8 mouse cellular contexts compared by ENCODE assay signal in genomic region chr7:27228865-27229264, GRCm38 (mm10). TPM values are rescaled to one million over a fixed set of nuclear protein-coding genes. Genes with fewer than 3 reads are reported as not detected.
DNase-seq lines count a peak whose midpoint lies in the region; ATAC-seq and TF ChIP-seq lines count a peak whose summit lies in the region.

No protein-coding gene starts in this region.

- H3ac ChIP-seq in C2C12 (ENCODE audit: control insufficient read depth, insufficient read length, low read depth): peak overlapping the region; percentile 42

- H3K79me3 ChIP-seq in C2C12 (ENCODE audit: low read depth): peaks cover 5% of the 10 kb centered on the region

- peaks cover 50% of the 10 kb centered on the region for H3K4me1 ChIP-seq in forebrain, embryonic 15.5 days
- peaks cover 49% of the 10 kb centered on the region for H3K4me1 ChIP-seq in liver, embryonic 16.5 days (ENCODE audit: control insufficient read depth, low read depth, low read length)

- no peaks in the 10 kb centered on the region for H3K9me3 ChIP-seq in forebrain, embryonic 15.5 days
- no peaks in the 10 kb centered on the region for H3K9me3 ChIP-seq in liver, embryonic 16.5 days (replicated peaks; ENCODE audit: control insufficient read depth, low read length)

- peak overlapping the region; percentile 92 for H3K9ac ChIP-seq in forebrain, embryonic 15.5 days (replicated peaks)
- peak overlapping the region; percentile 91 for H3K9ac ChIP-seq in liver, embryonic 16.5 days (ENCODE audit: low read depth, low read length)

- DNase-seq in cerebellum, adult 11-12 months: peak; percentile 48
- DNase-seq in cerebellum, adult 9-10 months: no peak
- no peak for DNase-seq in ovary, postnatal 36 days (ENCODE audit: low spot score)
- DNase-seq in thymus, postnatal 25 days: no peak
- DNase-seq in gastrocnemius, postnatal 10 days: no peak

- 16% methylated on average over 6 of the region's 6 CpGs for WGBS in forebrain, embryonic 15.5 days
- WGBS in liver, embryonic 16.5 days (ENCODE audit: insufficient replicate concordance): 17% methylated on average over 6 of the region's 6 CpGs

- TF ChIP-seq CTCF in C2C12 (IDR thresholded peaks at IDR 0.05; ENCODE audit: control insufficient read depth, insufficient read depth, insufficient read length): no peak

- H3K36me3 ChIP-seq in C2C12 (ENCODE audit: control insufficient read depth, insufficient read depth): no peaks in the 10 kb centered on the region
- H3K36me3 ChIP-seq in forebrain, embryonic 15.5 days: no peaks in the 10 kb centered on the region
- no peaks in the 10 kb centered on the region for H3K36me3 ChIP-seq in liver, embryonic 16.5 days (ENCODE audit: control insufficient read depth, insufficient read depth)

- H3K27ac ChIP-seq in forebrain, embryonic 15.5 days (replicated peaks): peak overlapping the region; percentile 81
- peak overlapping the region; percentile 79 for H3K27ac ChIP-seq in liver, embryonic 16.5 days (ENCODE audit: low read length)

- peak overlapping the region; percentile 48 for H3K4me3 ChIP-seq in C2C12 (ENCODE audit: insufficient read depth, poor library complexity, severe bottlenecking)
- peak overlapping the region; percentile 86 for H3K4me3 ChIP-seq in forebrain, embryonic 15.5 days
- H3K4me3 ChIP-seq in liver, embryonic 16.5 days (ENCODE audit: low read depth, low read length): peak overlapping the region; percentile 92

- no peaks in the 10 kb centered on the region for H3K27me3 ChIP-seq in C2C12 (ENCODE audit: control insufficient read depth, insufficient read depth, insufficient read length)
- no peaks in the 10 kb centered on the region for H3K27me3 ChIP-seq in forebrain, embryonic 15.5 days
- no peaks in the 10 kb centered on the region for H3K27me3 ChIP-seq in liver, embryonic 16.5 days (ENCODE audit: control insufficient read depth, insufficient read depth, low read depth, low read length)

- ATAC-seq in forebrain, embryonic 15.5 days (replicated peaks): 0 out of 2 replicates have a peak, but pooled peaks have one; percentile 2
- no peak for ATAC-seq in liver, embryonic 16.5 days (ENCODE audit: low read depth)

- H3K4me2 ChIP-seq in forebrain, embryonic 15.5 days (replicated peaks): peak overlapping the region; percentile 77
- H3K4me2 ChIP-seq in liver, embryonic 16.5 days (ENCODE audit: low read depth, low read length): peak overlapping the region; percentile 91

- H3K79me2 ChIP-seq in C2C12 (ENCODE audit: control insufficient read depth, insufficient read depth): peaks cover 25% of the 10 kb centered on the region

TF ChIP-seq in C2C12, 6 proteins besides CTCF, POLR2A, EP300 and RAD21:
- TF ChIP-seq MYOD1 (IDR thresholded peaks at IDR 0.05; ENCODE audit: control insufficient read depth, insufficient read length, low read depth) (no peak), MAX (IDR thresholded peaks at IDR 0.05) (no peak), MYOG (IDR thresholded peaks at IDR 0.05; ENCODE audit: control insufficient read depth, extremely low read depth, insufficient read length) (no peak), USF1 (IDR thresholded peaks at IDR 0.05; ENCODE audit: low read depth) (no peak)

RNA-seq across cellular contexts. Expression of gene Itpkc, which starts 0.4 kb away (rescaled TPM):
- 5.7 TPM for polyA plus RNA-seq in C2C12 (2012; fragmentation: generic; extraction: Trizol)
- polyA plus RNA-seq in forebrain, embryonic 15.5 days (2015; fragmentation: Nextera tagmentation; extraction: Ambion mirVana): 6.8 and 7.1 TPM in 2 replicates
- 1.6 and 2.0 TPM in 2 replicates for polyA plus RNA-seq in liver, embryonic 16.5 days (2015; fragmentation: Nextera tagmentation; extraction: Ambion mirVana)
- total RNA-seq in gastrocnemius, postnatal 10 days (2021): 1 to 10 TPM; 4.3 to 6.3 TPM

RNA-seq across cellular contexts. Expression of gene Coq8b, which starts 4.0 kb away (rescaled TPM):
- polyA plus RNA-seq in C2C12 (2012; fragmentation: generic; extraction: Trizol): 9.3 TPM
- 26.1 and 27.8 TPM in 2 replicates for polyA plus RNA-seq in forebrain, embryonic 15.5 days (2015; fragmentation: Nextera tagmentation; extraction: Ambion mirVana)
- 26.6 and 32.3 TPM in 2 replicates for polyA plus RNA-seq in liver, embryonic 16.5 days (2015; fragmentation: Nextera tagmentation; extraction: Ambion mirVana)
- 1 to 10 TPM; 4.2 to 6.4 TPM for total RNA-seq in gastrocnemius, postnatal 10 days (2021)

RNA-seq across cellular contexts. Expression of gene Numbl, which starts 29.4 kb away (rescaled TPM):
- polyA plus RNA-seq in C2C12 (2012; fragmentation: generic; extraction: Trizol): 11.7 TPM
- polyA plus RNA-seq in forebrain, embryonic 15.5 days (2015; fragmentation: Nextera tagmentation; extraction: Ambion mirVana): 47.2 and 49.0 TPM in 2 replicates
- 1.2 and 1.9 TPM in 2 replicates for polyA plus RNA-seq in liver, embryonic 16.5 days (2015; fragmentation: Nextera tagmentation; extraction: Ambion mirVana)
- 10 to 100 TPM; 14.7 to 17.0 TPM for total RNA-seq in gastrocnemius, postnatal 10 days (2021)

RNA-seq across cellular contexts. Expression of gene Snrpa, which starts 32.8 kb away (rescaled TPM):
- polyA plus RNA-seq in C2C12 (2012; fragmentation: generic; extraction: Trizol): 210 TPM
- polyA plus RNA-seq in forebrain, embryonic 15.5 days (2015; fragmentation: Nextera tagmentation; extraction: Ambion mirVana): 228 and 236 TPM in 2 replicates
- 74.7 and 75.5 TPM in 2 replicates for polyA plus RNA-seq in liver, embryonic 16.5 days (2015; fragmentation: Nextera tagmentation; extraction: Ambion mirVana)
- 10 to 100 TPM; 38.8 to 42.1 TPM for total RNA-seq in gastrocnemius, postnatal 10 days (2021)

RNA-seq across cellular contexts. Expression of gene BC024978, which starts 33.3 kb away (rescaled TPM):
- polyA plus RNA-seq in C2C12 (2012; fragmentation: generic; extraction: Trizol): 3.2 TPM
- polyA plus RNA-seq in forebrain, embryonic 15.5 days (2015; fragmentation: Nextera tagmentation; extraction: Ambion mirVana): 3.6 and 3.9 TPM in 2 replicates
- polyA plus RNA-seq in liver, embryonic 16.5 days (2015; fragmentation: Nextera tagmentation; extraction: Ambion mirVana): 0.62 and 0.87 TPM in 2 replicates
- 10 to 100 TPM in 1 of 2 experiments, 1 to 10 TPM in 1; 9.2 to 13.3 TPM for total RNA-seq in gastrocnemius, postnatal 10 days (2021)
